Comparison of ENCODE assay signal across 1 mouse cellular context in genomic region chr17:56688689-56689088, GRCm38 (mm10).
TF ChIP-seq lines count a peak whose summit lies in the region.

No protein-coding gene starts in this region.

TF ChIP-seq in myocyte, 11 proteins besides CTCF, POLR2A, EP300 and RAD21:
- peak in 2 of 3 experiments; percentile 31 to 68 for TF ChIP-seq MYOD1 (IDR thresholded peaks at IDR 0.05; ENCODE audit: control insufficient read depth in 1 of 3, insufficient read length in 2 of 3, low read depth in 2 of 3)
- peak in 1 of 3 experiments; percentile 28 for TF ChIP-seq MYOG (IDR thresholded peaks at IDR 0.05; ENCODE audit: control insufficient read depth in 1 of 3, insufficient read depth in 1 of 3, insufficient read length in 2 of 3, low read depth in 2 of 3)
- TF ChIP-seq USF1 (IDR thresholded peaks at IDR 0.05; ENCODE audit: low read depth): no peak
- no peak for TF ChIP-seq MAX (IDR thresholded peaks at IDR 0.05; ENCODE audit: low read depth)
- no peak for TF ChIP-seq CEBPB (IDR thresholded peaks at IDR 0.05; ENCODE audit: insufficient read depth, poor library complexity, severe bottlenecking)
- no peak for TF ChIP-seq E2F4 (IDR thresholded peaks at IDR 0.05; ENCODE audit: insufficient read depth)
